Mouse (Mus musculus): ENCODE measurements around the gene Ino80e.

The Ino80e gene

DNA sequence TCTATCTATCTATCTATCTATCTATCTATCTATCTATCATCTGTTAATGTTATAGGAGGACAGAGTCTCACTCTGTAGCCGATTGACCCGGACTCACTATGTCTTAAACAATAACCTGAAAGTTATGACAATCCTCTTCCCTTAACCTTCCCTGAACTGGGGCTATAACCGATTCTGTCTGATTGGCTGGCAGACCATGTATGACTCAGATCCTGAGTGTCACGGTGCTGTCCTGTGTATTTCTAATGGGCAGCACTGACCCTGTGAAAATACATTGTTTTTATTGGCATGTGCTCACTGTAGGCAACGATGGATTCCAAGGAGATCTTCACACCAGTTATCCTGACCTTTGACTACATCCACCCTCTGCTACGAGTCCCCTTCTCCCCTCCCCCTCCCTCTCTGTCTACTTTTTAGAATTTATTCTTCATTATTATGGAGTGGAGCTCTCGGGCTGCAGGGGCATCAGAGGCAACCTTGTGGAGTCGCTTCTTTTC lies 46.4 kb downstream of the Ino80e start:
- no peak for DNase-seq (ENCODE audit: low read depth, low spot score)

DNA sequence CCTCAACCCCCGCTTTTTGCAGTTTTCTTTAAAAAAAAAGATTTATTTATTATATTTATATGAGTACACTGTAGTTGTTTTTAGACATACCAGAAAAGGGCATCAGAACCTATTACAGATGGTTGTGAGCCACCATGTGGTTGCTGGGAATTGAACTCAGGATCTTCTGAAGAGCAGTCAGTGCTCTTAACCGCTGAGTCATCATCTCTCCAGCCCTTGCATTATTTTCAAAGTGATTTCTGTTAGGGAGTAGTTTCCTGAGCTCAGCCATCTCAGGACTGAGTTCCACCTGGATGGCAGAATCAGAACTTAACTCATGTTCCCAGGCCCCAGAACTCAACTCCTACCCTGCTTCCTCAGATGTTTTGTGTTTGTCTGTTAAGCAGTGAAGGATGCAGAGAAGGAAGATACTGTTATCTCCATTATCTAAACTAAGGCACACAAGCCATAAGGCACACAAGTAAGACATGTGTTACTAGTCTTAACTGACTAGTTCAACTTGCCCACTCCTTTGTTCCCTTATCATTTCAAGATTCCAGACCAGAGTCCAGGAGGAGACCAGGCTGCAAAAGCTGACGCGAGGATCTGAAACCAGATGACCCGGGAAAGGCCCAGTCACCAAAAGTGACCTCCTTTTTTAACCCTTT lies 52.3 kb downstream of the Ino80e start:
- DNase-seq (ENCODE audit: low read depth, low spot score), result no peak

DNA sequence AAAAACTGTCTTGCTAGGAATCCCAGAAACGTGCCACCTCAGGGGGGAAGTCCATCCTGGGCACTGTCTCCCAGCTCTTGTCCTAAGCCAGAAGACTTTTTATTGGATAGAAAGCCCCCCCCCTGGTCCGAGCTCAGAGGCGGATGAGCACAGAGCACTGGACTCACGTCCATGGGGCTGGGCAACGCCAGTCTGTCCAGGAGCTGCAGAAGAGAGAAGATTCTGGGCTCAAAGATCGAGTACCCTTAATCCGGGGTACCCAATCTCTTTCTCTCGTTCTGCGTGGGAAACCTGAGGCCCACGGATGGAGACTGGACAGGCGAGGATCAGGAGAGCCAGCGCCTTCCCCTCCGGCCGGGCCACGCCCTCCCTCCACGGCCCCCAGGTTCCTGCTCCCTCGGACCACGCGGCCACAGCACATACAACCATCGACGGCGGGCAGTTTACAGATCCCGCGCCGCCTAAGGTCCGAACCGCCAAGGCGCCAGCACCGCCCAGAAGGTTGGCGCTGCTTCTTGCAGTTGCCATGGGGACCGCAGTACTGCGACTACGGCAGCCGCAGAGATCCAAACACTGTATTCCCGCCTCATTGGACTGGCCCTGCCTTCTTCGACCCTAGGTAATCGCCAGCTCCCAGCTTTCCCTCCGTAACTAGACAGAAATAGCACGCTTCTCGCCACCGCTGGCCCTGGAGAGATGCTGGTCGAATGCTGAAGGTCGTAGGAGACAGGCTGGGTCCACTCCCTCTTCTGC lies 53.3 kb downstream of the Ino80e start:
- DNase-seq (ENCODE audit: low read depth, low spot score), result peak; percentile 59

DNA sequence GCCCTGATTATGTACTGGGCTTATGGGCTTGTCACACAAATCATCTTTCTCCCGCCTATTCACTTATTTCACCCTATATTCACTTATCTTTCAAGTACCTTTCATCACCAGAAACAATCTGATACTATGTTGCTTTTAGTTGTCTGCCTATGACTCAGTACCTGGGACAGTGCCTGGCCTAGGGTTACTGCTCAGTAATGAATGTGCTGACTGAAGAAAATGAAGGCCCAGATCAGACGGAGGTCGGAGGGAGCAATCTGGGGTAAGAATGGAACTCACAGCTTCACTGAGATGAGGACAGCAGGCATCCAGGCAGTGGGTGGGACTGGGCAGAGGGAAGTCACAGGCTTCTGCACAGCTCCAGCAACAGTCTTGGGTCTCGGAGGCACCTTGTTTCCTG lies 54.8 kb downstream of the Ino80e start:
- DNase-seq (ENCODE audit: low read depth, low spot score), result no peak

DNA sequence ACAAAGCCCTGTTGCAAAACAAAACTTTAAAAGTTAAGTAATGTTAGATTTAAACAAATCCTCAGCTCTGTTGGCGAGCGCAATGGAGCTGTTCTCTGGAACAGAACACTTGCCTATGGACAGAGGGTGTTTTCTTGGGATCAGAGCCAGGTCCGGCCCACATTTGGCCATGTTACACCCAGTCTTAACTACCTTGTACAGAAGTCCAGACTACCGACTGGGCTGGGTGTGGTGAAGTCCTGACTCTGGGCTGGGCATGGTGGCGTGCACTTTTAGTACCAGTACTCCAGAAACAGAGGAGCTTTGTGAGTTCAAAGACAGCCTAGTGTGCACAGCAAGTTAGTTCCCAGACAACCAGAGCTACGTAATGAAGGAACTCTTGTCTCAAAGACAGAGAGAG lies 55.2 kb downstream of the Ino80e start:
- DNase-seq (ENCODE audit: low read depth, low spot score), result no peak

DNA sequence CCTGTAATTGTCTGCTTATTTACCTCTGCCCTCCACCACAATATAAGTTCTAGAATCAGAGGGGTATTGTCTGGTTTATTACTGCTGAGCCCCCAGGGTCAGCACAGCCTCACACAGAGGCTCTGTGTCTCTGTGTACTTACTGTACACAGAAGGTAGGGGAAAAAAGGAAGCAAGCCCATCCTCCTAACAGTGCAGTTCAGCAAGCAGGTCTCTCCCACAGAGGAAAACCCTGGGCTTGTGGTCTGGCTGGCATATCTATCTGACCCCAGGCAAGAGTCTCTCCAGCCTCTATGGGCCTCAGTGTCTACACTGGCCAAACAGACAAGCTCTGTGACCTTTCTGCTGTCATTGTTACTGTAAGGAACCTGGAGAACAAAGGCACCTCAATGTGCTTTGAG lies 58.4 kb downstream of the Ino80e start:
- DNase-seq (ENCODE audit: low read depth, low spot score), result no peak

DNA sequence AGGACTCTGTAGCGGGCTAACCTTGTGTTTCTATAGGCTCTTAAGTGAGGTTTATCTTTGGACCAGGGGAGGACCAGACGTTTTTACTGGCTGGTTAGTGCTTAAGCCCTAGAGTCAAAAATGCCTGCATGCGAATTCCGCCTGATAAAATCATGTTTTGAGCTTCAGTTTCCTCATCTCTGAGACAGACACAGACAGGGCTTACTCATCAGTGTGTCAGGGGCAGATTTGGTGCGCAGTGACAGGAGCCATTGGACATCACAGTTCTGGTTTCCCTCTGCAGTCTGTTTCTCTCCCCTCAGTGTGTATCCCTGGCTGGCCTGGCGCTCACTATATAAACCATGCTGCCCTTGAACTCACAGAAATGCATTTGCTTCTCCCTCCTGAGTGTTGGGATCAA lies 59.0 kb downstream of the Ino80e start:
- no peak for DNase-seq (ENCODE audit: low read depth, low spot score)

DNA sequence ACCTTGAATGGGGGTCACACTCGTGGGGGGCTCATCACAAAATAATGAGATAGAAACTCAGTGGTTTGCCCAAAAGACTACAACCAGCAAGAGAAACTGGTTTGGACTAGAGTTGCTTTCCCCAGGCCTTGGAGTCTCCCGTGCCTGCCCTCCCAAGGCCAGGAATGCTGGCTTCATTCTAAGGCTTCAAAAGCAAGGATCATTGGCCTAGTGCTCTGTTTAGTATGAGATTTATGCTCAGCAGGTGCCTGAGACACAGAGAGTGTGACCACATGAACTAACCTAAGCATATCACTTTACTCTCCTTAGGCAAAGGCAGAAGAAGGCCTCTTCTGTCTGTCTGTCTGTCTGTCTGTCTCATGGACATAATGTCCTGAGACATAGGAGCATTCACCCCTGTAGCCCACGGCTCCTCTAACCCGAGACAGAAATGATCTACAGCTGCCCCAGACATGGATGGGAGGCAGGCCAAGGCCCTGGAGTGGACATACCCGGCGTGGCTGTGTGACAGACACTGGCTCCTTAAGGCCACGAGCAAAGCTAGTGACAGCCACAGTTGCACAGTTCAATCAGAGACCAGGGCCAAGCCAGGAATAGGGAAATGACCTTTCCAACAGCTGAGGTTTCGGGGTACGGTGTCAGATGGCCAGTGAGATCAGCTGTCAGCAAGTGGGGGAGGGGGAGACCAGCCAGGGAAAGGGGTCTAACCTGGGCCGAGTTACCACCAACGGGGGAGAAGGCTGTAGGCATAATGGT lies 59.9 kb downstream of the Ino80e start:
- DNase-seq (ENCODE audit: low read depth, low spot score), result no peak

DNA sequence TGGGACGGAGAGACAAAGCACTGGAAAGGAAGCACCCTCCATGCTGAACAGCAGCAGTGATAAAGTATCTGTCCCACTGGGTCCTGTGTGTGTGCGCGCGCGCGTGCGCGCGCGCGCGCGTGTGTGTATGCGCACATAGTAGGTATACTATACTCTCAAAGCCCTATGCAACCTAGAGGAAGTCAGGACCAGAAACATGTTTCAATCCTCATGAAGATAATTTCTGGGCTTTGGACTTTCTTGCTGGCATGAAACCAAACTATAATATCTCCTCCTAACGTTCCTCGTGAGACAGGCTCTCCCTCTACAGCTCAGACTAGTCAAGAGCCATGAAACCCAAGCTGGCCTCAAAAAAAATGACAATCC lies 61.1 kb downstream of the Ino80e start:
- no peak for DNase-seq (ENCODE audit: low read depth, low spot score)
